Mouse (Mus musculus) 416B (cell line): ENCODE results near the gene Gm20388.
A peak's percentile ranks its signal among the peaks of the same experiment; 100 is the strongest.

ENCODE experiments used
- DNase-seq: peaks from one replicate; pipeline ENCODE4 v3.0.0; 2011; ENCODE audit warnings: low read depth

The Gm20388 gene

DNA sequence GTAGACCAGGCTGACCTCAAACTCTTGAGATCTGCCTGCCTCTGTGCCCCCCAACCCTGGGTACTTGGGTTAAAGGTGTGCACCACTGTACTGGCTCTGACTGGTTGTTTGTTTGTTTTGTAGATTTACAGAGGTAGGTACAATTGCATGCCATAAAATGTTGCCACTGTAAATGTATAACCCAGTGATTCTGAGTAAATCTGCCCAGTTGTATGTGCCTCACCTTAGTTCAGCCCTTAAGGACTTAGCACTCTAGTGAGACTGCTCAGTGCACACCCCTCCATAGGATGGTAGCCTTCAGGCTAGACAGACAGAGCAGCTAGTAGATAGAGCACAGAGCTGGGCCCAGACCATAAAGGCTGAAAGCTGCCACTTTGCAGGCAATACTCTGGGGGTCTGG is 2483.1 kb downstream of the Gm20388 start:
- DNase-seq, result no peak

- DNase-seq, result no peak
These were observed 2484.7 kb downstream of the Gm20388 start for GRCm38 (mm10) chr8:122395291-122395690.

- no peak for DNase-seq
These were observed 2487.5 kb downstream of the Gm20388 start for GRCm38 (mm10) chr8:122398186-122398585.

GRCm38 (mm10) chr8:122405146-122405805 is 2494.6 kb downstream of the Gm20388 start:
- peak; percentile 48 for DNase-seq

GRCm38 (mm10) chr8:122407678-122408077 is 2497.0 kb downstream of the Gm20388 start:
- no peak for DNase-seq

DNA sequence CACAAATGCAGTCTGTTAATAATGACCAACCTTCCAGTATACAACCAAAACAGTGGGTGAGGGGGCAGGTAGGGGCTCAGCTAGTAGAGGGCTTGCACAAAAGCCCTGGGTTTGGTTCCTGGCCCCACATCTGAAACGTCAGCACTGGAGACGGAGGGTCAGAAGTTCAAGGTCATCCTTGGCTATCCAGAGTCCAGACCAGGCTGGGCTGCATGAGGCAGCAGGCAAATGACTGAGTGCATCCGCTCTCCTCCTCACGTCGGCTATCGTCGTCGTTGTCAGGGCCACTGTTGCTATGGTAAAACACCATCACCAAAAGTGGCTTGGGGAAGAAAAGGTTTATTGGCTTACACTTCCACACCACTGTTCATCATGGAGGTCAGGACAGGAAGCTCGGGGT is 2503.7 kb downstream of the Gm20388 start:
- no peak for DNase-seq

DNA sequence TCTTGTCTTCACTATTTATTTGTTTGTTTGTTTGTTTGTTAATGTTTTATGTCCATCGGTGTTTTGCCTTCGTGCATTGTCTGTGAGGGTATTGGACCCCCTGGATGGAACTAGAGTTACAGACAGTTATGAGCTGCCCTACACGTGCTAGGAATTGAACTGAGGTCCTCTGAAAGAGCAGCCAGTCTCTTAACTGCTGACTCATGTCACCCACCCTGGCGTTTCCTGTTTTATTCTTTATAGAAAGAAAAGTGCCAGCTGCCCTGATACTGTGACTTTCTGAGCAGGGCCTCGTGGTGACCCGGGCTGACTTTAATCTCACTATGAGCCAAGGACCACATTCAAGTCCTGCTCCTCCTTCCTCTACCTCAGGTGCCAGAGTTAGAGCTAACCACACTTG is 2504.9 kb downstream of the Gm20388 start:
- peak; percentile 59 for DNase-seq

DNA sequence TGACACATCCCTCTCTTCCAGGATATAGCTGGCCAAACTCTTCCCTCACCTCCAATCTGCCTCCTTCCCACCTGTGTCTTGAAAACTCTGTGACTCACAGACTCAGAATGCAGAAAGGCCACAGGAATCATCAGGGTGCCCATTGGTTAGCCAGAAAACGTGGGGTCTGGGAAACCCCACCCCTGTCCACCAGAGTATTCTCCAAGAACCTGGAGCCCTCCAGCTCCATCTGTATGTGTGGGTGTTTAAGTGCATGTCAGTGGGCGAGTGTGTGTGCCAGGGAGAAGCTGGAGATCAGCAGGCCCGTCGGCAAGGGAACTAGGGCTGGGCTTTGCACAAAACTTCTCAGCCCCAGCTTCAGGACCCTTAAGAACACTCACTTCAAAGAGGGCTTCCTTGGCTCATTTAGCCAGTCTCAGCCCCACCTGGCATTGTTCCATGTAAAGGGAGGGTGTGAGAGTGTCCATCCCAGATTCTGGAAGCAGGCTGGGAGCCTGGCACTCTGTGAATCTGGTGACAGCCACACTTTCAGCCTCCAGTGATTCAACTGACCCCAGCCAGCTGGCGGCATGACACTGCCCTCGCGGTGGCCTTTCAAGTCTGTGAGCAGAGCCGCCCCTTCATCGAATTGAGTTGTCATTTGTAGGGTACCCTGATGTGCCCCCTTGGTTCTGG is 2509.4 kb downstream of the Gm20388 start:
- DNase-seq, result no peak

GRCm38 (mm10) chr8:122421376-122422070 is 2510.9 kb downstream of the Gm20388 start, which contains the start of gene Il17c:
Il17c (plus strand) TSS chr8:122422020.
- DNase-seq, result no peak

DNA sequence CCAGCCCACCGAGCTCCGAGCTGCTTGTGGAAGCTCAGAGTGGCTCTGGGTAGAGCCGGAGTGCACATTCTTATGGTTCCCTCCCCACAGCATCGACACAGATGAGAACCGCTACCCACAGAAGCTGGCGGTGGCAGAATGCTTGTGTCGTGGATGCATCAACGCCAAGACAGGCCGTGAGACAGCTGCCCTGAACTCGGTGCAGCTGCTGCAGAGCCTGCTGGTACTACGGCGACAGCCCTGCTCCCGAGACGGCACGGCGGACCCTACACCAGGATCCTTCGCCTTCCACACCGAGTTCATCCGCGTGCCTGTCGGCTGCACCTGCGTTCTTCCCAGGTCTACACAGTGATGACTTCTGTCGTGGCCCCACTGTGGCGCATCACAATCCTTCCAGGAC is 2512.6 kb downstream of the Gm20388 start:
- DNase-seq, result no peak

- no peak for DNase-seq
These were observed 2513.0 kb downstream of the Gm20388 start for GRCm38 (mm10) chr8:122423659-122424058.

GRCm38 (mm10) chr8:122426145-122426544 is 2515.5 kb downstream of the Gm20388 start:
- DNase-seq, result no peak

DNA sequence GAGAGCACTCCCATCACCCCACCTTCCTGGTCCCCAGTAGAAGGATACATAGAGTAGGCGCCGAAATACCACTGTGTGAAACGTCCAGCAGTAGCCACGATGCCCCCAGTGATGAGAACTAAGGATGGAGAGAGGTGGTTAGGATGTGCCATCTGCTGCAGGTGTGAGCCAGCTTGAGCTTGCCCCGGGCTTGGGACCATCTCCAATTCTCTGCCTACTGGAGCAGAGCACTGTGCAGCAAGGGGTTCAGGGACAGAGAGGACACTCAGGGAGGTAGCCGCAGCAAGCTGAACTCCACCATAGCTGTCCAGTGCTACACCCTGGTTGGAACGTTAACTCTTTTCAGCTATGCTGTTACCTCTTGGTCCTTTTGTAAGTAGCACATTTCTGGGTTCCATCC is 2517.0 kb downstream of the Gm20388 start:
- DNase-seq, result no peak

DNA sequence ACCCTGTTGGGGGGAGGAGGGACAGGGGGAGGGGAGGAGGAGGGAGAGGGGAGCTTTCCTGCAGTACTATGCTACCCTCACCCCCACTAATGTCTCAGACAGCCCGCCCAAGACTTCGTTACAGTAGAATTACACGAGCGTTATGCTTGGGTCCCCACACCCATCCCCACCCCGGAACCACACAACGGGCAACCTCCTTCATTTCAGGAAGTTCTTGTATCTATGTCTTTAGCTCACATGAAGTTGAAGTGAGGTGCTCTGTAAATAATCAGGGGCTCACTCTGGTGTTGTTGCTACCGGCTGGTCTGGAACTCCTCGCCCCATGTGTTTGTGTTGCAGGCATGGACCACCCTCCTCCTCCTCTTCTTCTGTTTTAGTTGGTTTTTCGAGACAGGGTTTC is 2517.5 kb downstream of the Gm20388 start:
- DNase-seq, result no peak

GRCm38 (mm10) chr8:122430058-122430636 is 2519.5 kb downstream of the Gm20388 start:
- peak; percentile 64 for DNase-seq

DNA sequence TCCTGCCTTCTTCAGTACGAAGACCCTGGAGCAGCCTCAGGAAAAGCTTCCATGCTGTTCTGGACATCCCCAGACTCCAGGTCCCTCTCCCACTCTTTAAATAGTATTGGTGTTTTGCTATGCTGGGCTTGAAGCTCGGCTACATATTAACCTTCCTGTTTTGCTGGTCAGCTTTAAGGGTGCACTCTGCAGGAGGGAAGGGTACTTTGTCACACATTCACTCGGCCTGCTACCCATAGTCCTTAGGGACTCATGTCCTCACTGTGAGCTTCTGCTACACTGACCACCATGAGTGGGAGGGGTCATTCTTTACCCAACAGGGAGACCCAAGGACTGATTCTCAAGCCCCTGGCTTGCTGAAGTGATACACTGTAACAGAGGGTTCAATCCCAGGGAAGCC is 2520.0 kb downstream of the Gm20388 start:
- DNase-seq, result no peak

DNA sequence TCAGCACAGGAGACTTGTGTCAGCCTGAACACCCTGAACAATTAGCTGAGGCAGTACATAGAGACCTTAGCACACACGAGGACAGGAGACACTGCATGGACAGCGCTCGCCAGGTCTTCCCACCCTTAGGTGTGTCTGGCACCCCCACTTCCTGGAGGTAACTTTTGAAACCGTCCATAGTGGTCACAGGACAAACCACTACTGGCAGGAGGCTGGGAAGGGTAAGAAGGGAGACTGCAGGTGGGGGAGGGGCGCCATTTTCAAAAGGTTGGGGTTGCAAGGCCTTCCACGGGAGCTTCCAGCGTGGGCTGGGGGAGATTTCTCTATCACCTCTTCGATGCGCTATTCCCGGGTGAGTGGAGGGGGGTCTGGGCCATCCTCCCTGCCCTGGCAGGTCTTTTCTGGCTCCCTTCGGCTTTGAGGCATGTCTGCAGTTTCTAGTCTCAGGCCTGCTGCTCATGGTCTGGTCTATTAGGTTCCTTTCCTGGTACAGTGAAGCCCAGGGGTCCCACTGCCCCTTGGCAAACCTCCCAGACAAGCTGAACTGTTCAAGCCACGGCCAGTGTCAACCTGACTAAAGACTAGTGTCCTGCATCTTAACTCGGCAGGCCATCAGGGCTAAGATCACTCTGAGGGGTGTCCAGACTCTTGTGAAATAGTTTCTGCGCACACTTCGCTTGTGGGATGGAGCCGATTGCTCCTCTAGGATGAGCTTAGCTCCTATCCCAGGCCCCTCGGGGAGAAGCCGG is 2521.2 kb downstream of the Gm20388 start:
- no peak for DNase-seq

GRCm38 (mm10) chr8:122432443-122433268 is 2522.0 kb downstream of the Gm20388 start, which contains the start of gene Cyba:
Cyba (minus strand) TSS chr8:122432930.
- DNase-seq, result peak; percentile 82

- DNase-seq, result peak; percentile 51
These were observed 2522.7 kb downstream of the Gm20388 start for GRCm38 (mm10) chr8:122433269-122433905.

DNA sequence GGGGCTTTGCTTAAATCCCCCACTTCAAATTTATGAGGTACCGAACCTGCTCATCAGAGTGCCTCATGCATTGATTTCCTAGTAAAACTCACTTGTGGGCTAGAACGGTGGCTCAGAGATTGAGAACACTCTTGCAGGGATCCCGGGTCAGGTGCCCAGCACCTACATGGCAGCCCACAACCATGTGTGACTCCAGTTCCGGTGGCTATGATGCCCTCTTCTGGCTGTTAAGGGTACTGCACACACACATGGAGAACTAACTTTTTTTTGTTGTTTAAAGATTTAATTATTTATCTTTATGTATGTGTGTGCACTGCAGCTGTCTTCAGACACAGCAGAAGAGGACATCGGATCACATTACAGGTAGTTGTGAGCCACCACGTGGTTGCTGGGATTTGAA is 2524.7 kb downstream of the Gm20388 start:
- peak; percentile 26 for DNase-seq

DNA sequence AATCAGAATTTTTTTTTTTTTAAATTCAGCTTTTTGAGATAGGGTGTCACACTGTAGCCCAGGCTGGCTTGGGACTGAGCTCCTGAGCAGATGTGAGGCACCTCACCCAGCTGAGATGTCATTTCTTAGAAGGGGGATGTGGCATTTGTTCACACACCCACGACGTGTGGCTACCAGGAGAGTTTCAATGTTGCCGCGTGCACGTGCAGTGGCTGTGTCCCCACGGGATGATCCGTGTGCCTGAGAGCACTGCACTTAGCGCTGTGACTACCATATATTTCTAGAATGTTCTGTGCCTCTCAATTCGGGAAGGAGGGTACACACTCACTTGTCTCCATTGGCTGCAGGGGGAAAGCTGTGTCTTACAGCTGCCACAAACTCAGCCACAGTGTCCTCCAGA is 2525.5 kb downstream of the Gm20388 start:
- DNase-seq, result no peak
